Mouse (Mus musculus) heart, adult 18-20 months (tissue): ENCODE data around the gene Sirt4. TPM values are rescaled to one million over a fixed set of nuclear protein-coding genes. Genes with fewer than 3 reads are reported as not detected.

Experiments
- DNase-seq, 2 experiments: peaks; one replicate each; pipeline ENCODE4 v3.0.0; 2021 to 2022; ENCODE audit warnings: mixed read lengths in 1 of 2
- total RNA-seq, 2 experiments: library from RNA; stranded (reverse); gene quantifications; 2 replicates each; pipeline ENCODE4 v1.2.3; 2021

Sirt4 gene
- total RNA-seq, 2 experiments from 2014 or later = 13.6 to 19.5 TPM

GRCm38 (mm10) chr5:115491771-115492322 is 7.3 kb upstream of the Sirt4 start:
- DNase-seq = peak; percentile 80 to 92

- DNase-seq = no peak
Observed at GRCm38 (mm10) chr5:115491076-115491475, 6.6 kb upstream of the Sirt4 start.

- no peak for DNase-seq
Observed at GRCm38 (mm10) chr5:115490638-115491000, 6.1 kb upstream of the Sirt4 start.

GRCm38 (mm10) chr5:115489699-115490637 is 5.4 kb upstream of the Sirt4 start:
- peak; percentile 93 to 95 for DNase-seq

GRCm38 (mm10) chr5:115488841-115489698 is 4.5 kb upstream of the Sirt4 start:
- peak; percentile 86 to 95 for DNase-seq

- no peak for DNase-seq
Observed at GRCm38 (mm10) chr5:115487942-115488580, 3.5 kb upstream of the Sirt4 start.

- no peak for DNase-seq
Observed at GRCm38 (mm10) chr5:115487353-115487752, 2.8 kb upstream of the Sirt4 start.

GRCm38 (mm10) chr5:115486726-115487125 is 2.2 kb upstream of the Sirt4 start:
- DNase-seq = no peak

- no peak for DNase-seq
Observed at GRCm38 (mm10) chr5:115485489-115486205, 1.1 kb upstream of the Sirt4 start.

- no peak for DNase-seq
Observed at GRCm38 (mm10) chr5:115484996-115485395, 471 bp upstream of the Sirt4 start.

GRCm38 (mm10) chr5:115483385-115483784 is 1.1 kb downstream of the Sirt4 start:
- DNase-seq = no peak

GRCm38 (mm10) chr5:115482390-115483265 is 1.9 kb downstream of the Sirt4 start:
- no peak for DNase-seq

GRCm38 (mm10) chr5:115480101-115480500 is 4.4 kb downstream of the Sirt4 start:
- DNase-seq = no peak

GRCm38 (mm10) chr5:115479561-115479960 is 5.0 kb downstream of the Sirt4 start:
- no peak for DNase-seq

- DNase-seq = no peak
Observed at GRCm38 (mm10) chr5:115476107-115476727, 8.3 kb downstream of the Sirt4 start.

GRCm38 (mm10) chr5:115475337-115476106 is 9.0 kb downstream of the Sirt4 start:
- peak; percentile 55 to 57 for DNase-seq

- DNase-seq = no peak
Observed at GRCm38 (mm10) chr5:115474174-115474828, 10.2 kb downstream of the Sirt4 start.

- no peak for DNase-seq
Observed at GRCm38 (mm10) chr5:115473191-115473590, 11.3 kb downstream of the Sirt4 start.
